Comparison of ENCODE assay signal across 13 mouse cellular contexts in the genomic region with DNA sequence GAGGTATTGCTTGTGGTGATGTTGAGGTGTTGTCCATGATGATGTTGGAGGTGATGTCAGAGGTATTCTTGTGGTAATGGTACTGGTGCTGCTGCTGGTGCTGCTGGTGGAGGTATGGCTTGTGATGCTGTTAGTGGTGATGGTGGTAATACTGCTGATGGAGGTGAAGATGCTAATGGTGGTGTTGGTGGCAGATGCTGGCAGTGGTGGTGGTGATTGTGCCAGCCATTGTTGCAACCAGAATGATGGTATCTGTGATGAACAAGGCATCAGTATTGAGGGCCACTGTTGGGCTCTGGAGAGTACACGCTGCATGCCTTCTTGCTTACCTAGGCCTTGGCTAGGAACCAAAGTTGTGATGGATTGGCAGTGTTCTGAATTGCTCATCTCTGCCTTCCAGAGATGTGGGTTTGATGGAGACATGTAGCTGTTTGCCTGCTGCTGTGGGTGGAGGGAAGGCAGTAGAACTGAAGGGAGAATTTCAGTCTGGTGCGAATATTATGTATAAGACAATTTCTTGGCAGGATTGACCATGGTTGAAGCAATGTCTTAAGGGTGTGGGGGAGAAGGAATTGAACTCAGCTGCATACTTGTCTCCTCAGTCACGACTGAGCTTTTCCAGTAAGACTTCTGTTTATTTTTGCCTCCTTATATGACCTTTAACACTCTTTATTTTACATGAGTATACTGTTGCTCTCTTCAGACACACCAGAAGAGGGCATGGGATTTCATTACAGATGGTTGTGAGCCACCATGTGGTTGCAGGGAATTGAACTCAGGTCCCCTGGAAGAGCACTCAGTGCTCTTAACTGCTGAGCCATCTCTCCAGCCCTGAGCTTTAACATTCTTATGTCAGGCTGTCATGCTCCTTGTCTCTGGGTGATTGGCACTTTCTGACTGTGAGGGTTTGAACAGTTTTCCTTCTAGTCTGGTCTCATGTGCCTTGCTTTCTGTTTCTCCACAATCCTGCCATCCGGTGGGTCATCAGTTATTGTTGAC. TPM values are rescaled to one million over a fixed set of nuclear protein-coding genes. Genes with fewer than 3 reads are reported as not detected.
DNase-seq lines count a peak whose midpoint lies in the region; ATAC-seq and TF ChIP-seq lines count a peak whose summit lies in the region.
"Had no signal": no experiment of that assay in that cellular context is flagged by ENCODE, and none has a peak within 500 bp of the region (broad histone marks: within the 10 kb centered on the region; RNA-seq: fewer than 3 reads in every experiment).

No protein-coding gene starts in this region.

- no peak for TF ChIP-seq CTCF in heart, postnatal 0 days (IDR thresholded peaks at IDR 0.05; ENCODE audit: low read depth)
- TF ChIP-seq CTCF in spleen, adult 2 months (IDR thresholded peaks at IDR 0.05; ENCODE audit: extremely low read depth, insufficient read depth, insufficient read length, insufficient replicate concordance), result no peak

- H3K4me2 ChIP-seq in heart, postnatal 0 days (ENCODE audit: low read depth, low read length), result no peak overlapping the region
- no peak overlapping the region for H3K4me2 ChIP-seq in forebrain, embryonic 12.5 days
- H3K4me2 ChIP-seq: liver, embryonic 11.5 days had no signal

- no peak for TF ChIP-seq POLR2A in spleen, adult 2 months (IDR thresholded peaks at IDR 0.05; ENCODE audit: low read depth, low read length)

- TF ChIP-seq EP300 in heart, postnatal 0 days (IDR thresholded peaks at IDR 0.05; ENCODE audit: low read depth), result no peak

- no peak overlapping the region for H3K9ac ChIP-seq in heart, postnatal 0 days (replicated peaks; ENCODE audit: low read depth, low read length)
- no peak overlapping the region for H3K9ac ChIP-seq in forebrain, embryonic 12.5 days

- H3K4me1 ChIP-seq in heart, postnatal 0 days (ENCODE audit: control insufficient read depth, insufficient read depth), result peaks cover 5% of the 10 kb centered on the region; the same call in 1 of the 2 replicates
- no peaks in the 10 kb centered on the region for H3K4me1 ChIP-seq in spleen, adult 2 months (ENCODE audit: control insufficient read depth, insufficient read depth, insufficient read length)
- H3K4me1 ChIP-seq in forebrain, embryonic 12.5 days, result peaks cover 14% of the 10 kb centered on the region

- no peak for ATAC-seq in heart, postnatal 0 days (ENCODE audit: insufficient read depth, low read depth)
- no peak for ATAC-seq in forebrain, embryonic 12.5 days (ENCODE audit: low FRiP score)
- ATAC-seq: intestine, embryonic 16.5 days had no signal

- no peaks in the 10 kb centered on the region for H3K27me3 ChIP-seq in heart, postnatal 0 days (ENCODE audit: control insufficient read depth, insufficient read depth, low read length)
- no peaks in the 10 kb centered on the region for H3K27me3 ChIP-seq in spleen, adult 2 months (ENCODE audit: control insufficient read depth, insufficient read depth, low read length)
- no peaks in the 10 kb centered on the region for H3K27me3 ChIP-seq in forebrain, embryonic 12.5 days

- H3K4me3 ChIP-seq in heart, postnatal 0 days (ENCODE audit: low read depth, low read length), result no peak overlapping the region
- no peak overlapping the region for H3K4me3 ChIP-seq in spleen, adult 2 months (ENCODE audit: extremely low read depth, insufficient read depth, insufficient read length)
- no peak overlapping the region for H3K4me3 ChIP-seq in forebrain, embryonic 12.5 days (replicated peaks)

- H3K27ac ChIP-seq in heart, postnatal 0 days (ENCODE audit: low read depth), result peak overlapping the region; percentile 53
- 0 out of 2 replicates have a peak overlapping the region, but pooled peaks have one; percentile 9 for H3K27ac ChIP-seq in spleen, adult 2 months (ENCODE audit: insufficient read depth, low read length)
- no peak overlapping the region for H3K27ac ChIP-seq in forebrain, embryonic 12.5 days

- 68% methylated on average over 4 of the region's 4 CpGs for WGBS in heart, postnatal 0 days
- WGBS in spleen, adult 2 months, result 82% methylated on average over 4 of the region's 4 CpGs
- WGBS in forebrain, embryonic 12.5 days, result 94% methylated on average over 4 of the region's 4 CpGs

- no peaks in the 10 kb centered on the region for H3K9me3 ChIP-seq in heart, postnatal 0 days (replicated peaks; ENCODE audit: control insufficient read depth, low read length)
- no peaks in the 10 kb centered on the region for H3K9me3 ChIP-seq in forebrain, embryonic 12.5 days

- DNase-seq in adrenal gland, postnatal 14 days, result peak; percentile 29
- no peak for DNase-seq in adrenal gland, postnatal 25 days
- no peak for DNase-seq in heart, postnatal 0 days (ENCODE audit: low spot score)
- no peak for DNase-seq in heart, postnatal 4 days
- no peak for DNase-seq in spleen, adult 2 months (ENCODE audit: low read depth in 1 of 2, low spot score in 2 of 2)
- no peak for DNase-seq in spleen, postnatal 4 days (ENCODE audit: low spot score in 2 of 2)
- no peak for DNase-seq in thymus, postnatal 36 days
- DNase-seq: B cell, adult 2 months; midbrain, embryonic 14.5 days; thymus, postnatal 25 days had no signal

- H3K36me3 ChIP-seq in heart, postnatal 0 days (replicated peaks; ENCODE audit: control insufficient read depth, insufficient read depth, low read length), result no peaks in the 10 kb centered on the region
- no peaks in the 10 kb centered on the region for H3K36me3 ChIP-seq in spleen, adult 2 months (ENCODE audit: control insufficient read depth, insufficient read depth, low read length)
- H3K36me3 ChIP-seq in forebrain, embryonic 12.5 days (replicated peaks), result no peaks in the 10 kb centered on the region

RNA-seq across cellular contexts. Expression of gene Fam13c, which starts 55.1 kb away (rescaled TPM):
- 14.7 and 17.3 TPM in 2 replicates for total RNA-seq in adrenal gland, postnatal 14 days (2021)
- total RNA-seq in adrenal gland, postnatal 25 days (2021), result 16.9 and 17.5 TPM in 2 replicates
- 0.19 and 2.2 TPM in 2 replicates for total RNA-seq in heart, postnatal 0 days (2014; rRNA removed; ENCODE audit: low replicate concordance)
- 7.8 and 8.7 TPM in 2 replicates for polyA plus RNA-seq in heart, postnatal 0 days (2015; fragmentation: Nextera tagmentation; extraction: Ambion mirVana)
- 1 to 10 TPM; 7.2 to 8.2 TPM for total RNA-seq in heart, postnatal 4 days (2021)
- 0.44 and 0.47 TPM in 2 replicates for polyA plus RNA-seq in spleen, adult 2 months (2012; rRNA removed)
- 17.7 and 19.1 TPM in 2 replicates for polyA plus RNA-seq in forebrain, embryonic 12.5 days (2016; fragmentation: Nextera tagmentation; extraction: Ambion mirVana)
